Mouse (Mus musculus): ENCODE measurements around the gene Ptprn. TPM values are rescaled to one million over a fixed set of nuclear protein-coding genes. Genes with fewer than 3 reads are reported as not detected.

The Ptprn gene
- total RNA-seq (2012; rRNA removed): 8.9 and 9.0 TPM in 2 replicates

DNA sequence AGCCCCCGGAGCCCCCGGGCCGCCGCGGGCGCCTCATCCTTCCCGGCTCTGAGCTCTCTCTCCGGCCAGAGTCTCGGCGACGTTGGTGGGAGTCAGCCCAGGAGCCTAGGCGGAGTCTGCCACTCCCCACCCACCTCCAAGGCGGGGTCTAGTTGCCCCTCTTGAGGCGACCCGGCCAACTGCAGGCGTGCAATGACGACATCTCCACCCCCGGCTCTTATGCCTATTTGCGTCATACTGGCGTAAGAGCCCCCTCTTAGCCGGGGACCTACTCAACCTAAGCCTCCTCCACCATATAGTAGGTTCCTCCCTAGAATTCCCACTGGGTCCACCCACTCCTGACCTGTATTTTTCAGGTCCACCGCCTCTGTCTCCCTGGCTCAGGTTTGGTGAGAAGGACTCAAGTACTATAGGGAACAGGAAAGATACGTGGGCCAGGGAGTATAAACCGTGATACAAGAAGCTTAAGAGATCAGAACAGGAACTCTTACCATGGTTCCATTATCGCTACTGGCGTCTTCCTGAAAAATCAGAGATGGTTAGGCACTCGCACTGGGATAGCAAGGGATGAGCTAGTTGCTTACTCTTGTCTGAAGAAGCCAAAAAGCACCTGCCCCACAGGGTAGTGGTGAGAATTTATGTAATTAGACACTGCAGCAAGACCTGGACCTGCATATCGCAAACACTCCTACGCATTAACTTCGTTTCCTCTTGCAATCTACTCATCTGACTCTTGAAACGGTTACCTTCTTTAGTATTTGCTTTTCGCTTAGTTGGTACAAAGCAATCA lies at the start of gene Ptprn:
Ptprn (minus strand) TSS at position 412 of the 790 bp plus-strand sequence.
- H3K9ac ChIP-seq (ENCODE audit: insufficient read depth, low read depth, low read length, poor library complexity, severe bottlenecking): peak within 1 kb of the TSS; percentile 33
- DNase-seq (ENCODE audit: low read depth, low spot score): no peak
- TF ChIP-seq ZC3H11A (IDR thresholded peaks at IDR 0.05; ENCODE audit: borderline replicate concordance, low read depth, low read length) (no peak), MAFK (IDR thresholded peaks at IDR 0.05; ENCODE audit: insufficient read depth, low read depth, low read length) (no peak), CHD2 (IDR thresholded peaks at IDR 0.05; ENCODE audit: low read depth, low read length) (no peak), HCFC1 (IDR thresholded peaks at IDR 0.05; ENCODE audit: borderline replicate concordance, insufficient read depth, low read length) (no peak)
- peak within 1 kb of the TSS; percentile 60 to 75 for H3K4me3 ChIP-seq (ENCODE audit: insufficient read depth in 1 of 2, low read depth in 1 of 2, low read length in 2 of 2, poor library complexity in 1 of 2, severe bottlenecking in 1 of 2)
- peaks cover 0 to 4% of the 10 kb centered on the region in 2 experiments; a peak in 1 of 4 replicates for H3K4me1 ChIP-seq (ENCODE audit: control insufficient read depth in 2 of 2, insufficient read depth in 2 of 2, low read length in 2 of 2, poor library complexity in 1 of 2)
- H3K27ac ChIP-seq (ENCODE audit: insufficient read depth, low read depth, low read length, poor library complexity, severe bottlenecking): no peak within 1 kb of the TSS
- no peaks in the 10 kb centered on the region for H3K36me3 ChIP-seq (ENCODE audit: control insufficient read depth, insufficient read depth, low read length, poor library complexity, severe bottlenecking)
- in situ Hi-C loops (cut with MboI; ENCODE audit: low sequenced_read_pairs in 2 of 2, unreplicated experiment in 2 of 2): no loop called here
- H3K9me3 ChIP-seq (ENCODE audit: control insufficient read depth, insufficient read depth, low read depth, low read length): no peaks in the 10 kb centered on the region

DNA sequence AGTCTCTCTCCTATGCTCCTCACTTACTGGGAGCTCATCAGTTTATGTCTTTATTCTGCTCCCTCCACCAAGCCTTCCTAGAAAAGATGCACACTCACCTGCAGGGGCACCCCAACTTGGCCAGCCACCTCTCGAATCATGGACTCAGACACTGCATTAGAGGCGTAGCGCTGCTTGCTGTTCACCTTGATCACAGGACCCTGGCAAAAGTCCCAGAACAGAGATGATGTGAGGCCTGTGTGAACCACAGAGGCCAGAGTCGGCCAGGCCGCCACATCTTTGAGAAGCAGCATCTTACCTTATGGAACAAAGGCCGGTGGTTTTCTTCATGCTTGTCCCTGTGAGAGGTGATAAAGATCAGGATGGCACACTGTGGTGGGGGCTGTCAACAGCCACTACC lies 47.4 kb upstream of the Ptprn start:
- in situ Hi-C loops (cut with MboI; ENCODE audit: low sequenced_read_pairs in 2 of 2, unreplicated experiment in 2 of 2): no loop called here
- no peak overlapping the region for H3K9ac ChIP-seq (ENCODE audit: insufficient read depth, low read depth, low read length, poor library complexity, severe bottlenecking)
- H3K27ac ChIP-seq (ENCODE audit: insufficient read depth, low read depth, low read length, poor library complexity, severe bottlenecking): no peak overlapping the region
- peaks cover 0 to 3% of the 10 kb centered on the region in 2 experiments; a peak in 1 of 4 replicates for H3K4me1 ChIP-seq (ENCODE audit: control insufficient read depth in 2 of 2, insufficient read depth in 2 of 2, low read length in 2 of 2, poor library complexity in 1 of 2)
- no peaks in the 10 kb centered on the region for H3K9me3 ChIP-seq (ENCODE audit: control insufficient read depth, insufficient read depth, low read depth, low read length)
- TF ChIP-seq ZC3H11A (IDR thresholded peaks at IDR 0.05; ENCODE audit: borderline replicate concordance, low read depth, low read length) (no peak), ZNF384 (IDR thresholded peaks at IDR 0.05; ENCODE audit: low read depth, low read length) (no peak), CHD2 (IDR thresholded peaks at IDR 0.05; ENCODE audit: low read depth, low read length) (no peak), HCFC1 (IDR thresholded peaks at IDR 0.05; ENCODE audit: borderline replicate concordance, insufficient read depth, low read length) (no peak), MAFK (IDR thresholded peaks at IDR 0.05; ENCODE audit: insufficient read depth, low read depth, low read length) (no peak)
- H3K4me3 ChIP-seq (ENCODE audit: insufficient read depth in 1 of 2, low read depth in 1 of 2, low read length in 2 of 2, poor library complexity in 1 of 2, severe bottlenecking in 1 of 2): no peak overlapping the region
- DNase-seq (ENCODE audit: low read depth, low spot score): no peak
- H3K36me3 ChIP-seq (ENCODE audit: control insufficient read depth, insufficient read depth, low read length, poor library complexity, severe bottlenecking): peaks cover 33% of the 10 kb centered on the region

DNA sequence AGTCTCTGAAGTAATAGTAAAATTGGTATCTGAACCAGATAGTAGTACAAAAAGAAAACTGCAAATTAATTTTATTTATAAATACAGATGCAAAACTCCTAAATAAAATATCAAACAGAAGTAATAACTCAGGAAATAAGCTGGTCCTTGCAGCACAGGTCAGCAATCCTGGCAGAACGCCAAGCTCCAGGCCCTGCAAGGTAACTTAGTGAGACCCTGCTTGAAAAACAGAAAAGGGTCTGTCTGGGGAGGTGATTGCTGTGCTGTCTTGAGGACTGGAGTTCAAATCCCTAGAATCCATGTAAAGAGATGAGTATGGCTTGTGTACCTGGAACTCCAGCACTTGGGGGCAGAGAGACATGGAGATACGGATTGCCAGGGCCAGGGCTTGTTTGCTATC lies 40.4 kb upstream of the Ptprn start:
- Histone ChIP-seq H3K9ac (ENCODE audit: insufficient read depth, low read depth, low read length, poor library complexity, severe bottlenecking) (no peak overlapping the region), H3K4me1 (ENCODE audit: control insufficient read depth in 2 of 2, insufficient read depth in 2 of 2, low read length in 2 of 2, poor library complexity in 1 of 2) (no peaks in the 10 kb centered on the region), H3K4me3 (ENCODE audit: insufficient read depth in 1 of 2, low read depth in 1 of 2, low read length in 2 of 2, poor library complexity in 1 of 2, severe bottlenecking in 1 of 2) (no peak overlapping the region), H3K9me3 (ENCODE audit: control insufficient read depth, insufficient read depth, low read depth, low read length) (no peaks in the 10 kb centered on the region), H3K36me3 (ENCODE audit: control insufficient read depth, insufficient read depth, low read length, poor library complexity, severe bottlenecking) (peaks cover 6% of the 10 kb centered on the region; the same call in 1 of the 2 replicates), H3K27ac (ENCODE audit: insufficient read depth, low read depth, low read length, poor library complexity, severe bottlenecking) (no peak overlapping the region)
- in situ Hi-C loops (cut with MboI; ENCODE audit: low sequenced_read_pairs in 2 of 2, unreplicated experiment in 2 of 2): no loop called here
- DNase-seq (ENCODE audit: low read depth, low spot score): no peak
- TF ChIP-seq CHD2 (IDR thresholded peaks at IDR 0.05; ENCODE audit: low read depth, low read length) (no peak), ZNF384 (IDR thresholded peaks at IDR 0.05; ENCODE audit: low read depth, low read length) (no peak), ZC3H11A (IDR thresholded peaks at IDR 0.05; ENCODE audit: borderline replicate concordance, low read depth, low read length) (no peak), HCFC1 (IDR thresholded peaks at IDR 0.05; ENCODE audit: borderline replicate concordance, insufficient read depth, low read length) (no peak), MAFK (IDR thresholded peaks at IDR 0.05; ENCODE audit: insufficient read depth, low read depth, low read length) (no peak)

DNA sequence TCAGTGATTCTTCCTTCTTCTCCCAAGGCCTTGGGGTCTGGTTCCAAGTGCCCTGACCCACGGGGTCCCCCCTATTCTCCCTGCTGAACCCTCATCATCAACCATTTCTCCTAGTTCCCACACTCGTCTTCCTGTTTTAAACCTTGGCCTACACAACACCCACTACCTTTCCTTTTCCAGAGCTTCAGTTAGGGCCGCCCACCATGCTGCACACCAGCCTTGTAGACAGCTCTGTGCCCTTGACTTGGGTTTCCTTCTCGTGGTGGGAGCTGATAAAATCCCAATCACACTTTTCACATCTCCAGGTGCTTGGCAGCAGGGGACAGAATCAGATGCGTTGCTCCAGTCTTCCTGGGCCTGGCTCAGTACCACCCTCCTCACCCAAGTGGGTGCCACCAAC lies 30.0 kb upstream of the Ptprn start:
- Histone ChIP-seq H3K4me1 (ENCODE audit: control insufficient read depth in 2 of 2, insufficient read depth in 2 of 2, low read length in 2 of 2, poor library complexity in 1 of 2) (peaks cover 0 to 3% of the 10 kb centered on the region in 2 experiments; a peak in 1 of 4 replicates), H3K36me3 (ENCODE audit: control insufficient read depth, insufficient read depth, low read length, poor library complexity, severe bottlenecking) (no peaks in the 10 kb centered on the region), H3K4me3 (ENCODE audit: insufficient read depth in 1 of 2, low read depth in 1 of 2, low read length in 2 of 2, poor library complexity in 1 of 2, severe bottlenecking in 1 of 2) (no peak overlapping the region), H3K9me3 (ENCODE audit: control insufficient read depth, insufficient read depth, low read depth, low read length) (no peaks in the 10 kb centered on the region), H3K9ac (ENCODE audit: insufficient read depth, low read depth, low read length, poor library complexity, severe bottlenecking) (no peak overlapping the region), H3K27ac (ENCODE audit: insufficient read depth, low read depth, low read length, poor library complexity, severe bottlenecking) (no peak overlapping the region)
- DNase-seq (ENCODE audit: low read depth, low spot score): no peak
- in situ Hi-C loops (cut with MboI; ENCODE audit: low sequenced_read_pairs in 2 of 2, unreplicated experiment in 2 of 2): no loop called here
- no peak for TF ChIP-seq ZNF384 (IDR thresholded peaks at IDR 0.05; ENCODE audit: low read depth, low read length)
